Mouse (Mus musculus): ENCODE results near the gene Cytl1. TPM values are rescaled to one million over a fixed set of nuclear protein-coding genes. Genes with fewer than 3 reads are reported as not detected.

Cytl1 gene
- 0.16 TPM in 1 of 2 replicates, not detected in the other for polyA plus RNA-seq (2015; fragmentation: Nextera tagmentation; extraction: Ambion mirVana)

- Histone ChIP-seq H3K27me3 (0 out of 2 replicates have a peak, but pooled peaks cover 2% of the 10 kb centered on the region), H3K4me1 (replicated peaks) (0 out of 2 replicates have a peak, but pooled peaks cover 3% of the 10 kb centered on the region)
Observed at GRCm38 (mm10) chr5:37735224-37735623, at the start of gene Cytl1. Gene Cytl1 (plus strand): TSS chr5:37735519.

GRCm38 (mm10) chr5:37692759-37693158 lies 42.6 kb upstream of the Cytl1 start:
- no peak overlapping the region for H3K27ac ChIP-seq
- WGBS, result 89% methylated on average over 3 of the region's 3 CpGs
- H3K9me3 ChIP-seq, result no peaks in the 10 kb centered on the region
- H3K27me3 ChIP-seq, result no peaks in the 10 kb centered on the region
- no peak for ATAC-seq
- no peak overlapping the region for H3K9ac ChIP-seq (replicated peaks)
- H3K4me2 ChIP-seq (replicated peaks), result no peak overlapping the region
- H3K4me1 ChIP-seq (replicated peaks), result peaks cover 14% of the 10 kb centered on the region
- H3K4me3 ChIP-seq (replicated peaks), result no peak overlapping the region
- no peaks in the 10 kb centered on the region for H3K36me3 ChIP-seq

More at GRCm38 (mm10) chr5:37735224-37735623, at the start of gene Cytl1:
- no peak within 1 kb of the TSS for H3K9ac ChIP-seq (replicated peaks)
- no peak for ATAC-seq
- H3K4me3 ChIP-seq (replicated peaks), result no peak within 1 kb of the TSS
- H3K27ac ChIP-seq, result no peak within 1 kb of the TSS
- WGBS, result 45% methylated on average over 5 of the region's 5 CpGs
- H3K9me3 ChIP-seq, result 0 out of 2 replicates have a peak, but pooled peaks cover 4% of the 10 kb centered on the region
- no peak within 1 kb of the TSS for H3K4me2 ChIP-seq (replicated peaks)
- H3K36me3 ChIP-seq, result no peaks in the 10 kb centered on the region

GRCm38 (mm10) chr5:37695773-37696172 lies 39.5 kb upstream of the Cytl1 start:
- WGBS, result 14% methylated on average over 4 of the region's 4 CpGs
- H3K4me1 ChIP-seq (replicated peaks), result peaks cover 14% of the 10 kb centered on the region
- H3K4me3 ChIP-seq (replicated peaks), result no peak overlapping the region
- no peaks in the 10 kb centered on the region for H3K27me3 ChIP-seq
- ATAC-seq, result 0 out of 2 replicates have a peak, but pooled peaks have one; percentile 60
- H3K27ac ChIP-seq, result no peak overlapping the region
- H3K9ac ChIP-seq (replicated peaks), result no peak overlapping the region
- H3K36me3 ChIP-seq, result no peaks in the 10 kb centered on the region
- no peaks in the 10 kb centered on the region for H3K9me3 ChIP-seq
- H3K4me2 ChIP-seq (replicated peaks), result no peak overlapping the region

GRCm38 (mm10) chr5:37697286-37697685 lies 38.0 kb upstream of the Cytl1 start:
- Histone ChIP-seq H3K9me3 (no peaks in the 10 kb centered on the region), H3K27me3 (no peaks in the 10 kb centered on the region), H3K4me1 (replicated peaks) (peaks cover 14% of the 10 kb centered on the region), H3K9ac (replicated peaks) (no peak overlapping the region), H3K4me3 (replicated peaks) (no peak overlapping the region), H3K27ac (no peak overlapping the region), H3K36me3 (no peaks in the 10 kb centered on the region), H3K4me2 (replicated peaks) (no peak overlapping the region)
- WGBS, result 93% methylated on average over 7 of the region's 7 CpGs
- ATAC-seq, result no peak

- no peak overlapping the region for H3K27ac ChIP-seq
- H3K27me3 ChIP-seq, result no peaks in the 10 kb centered on the region
- H3K9me3 ChIP-seq, result no peaks in the 10 kb centered on the region
- no peaks in the 10 kb centered on the region for H3K36me3 ChIP-seq
- no peak overlapping the region for H3K4me3 ChIP-seq (replicated peaks)
- H3K4me1 ChIP-seq (replicated peaks), result peaks cover 14% of the 10 kb centered on the region
- 75% methylated on average over 12 of the region's 12 CpGs for WGBS
- no peak overlapping the region for H3K4me2 ChIP-seq (replicated peaks)
- no peak for ATAC-seq
- no peak overlapping the region for H3K9ac ChIP-seq (replicated peaks)
Observed at GRCm38 (mm10) chr5:37699757-37700156, 35.6 kb upstream of the Cytl1 start.

GRCm38 (mm10) chr5:37704962-37705361 lies 30.4 kb upstream of the Cytl1 start:
- no peak overlapping the region for H3K27ac ChIP-seq
- H3K4me3 ChIP-seq (replicated peaks), result no peak overlapping the region
- H3K9ac ChIP-seq (replicated peaks), result no peak overlapping the region
- H3K4me2 ChIP-seq (replicated peaks), result no peak overlapping the region
- H3K4me1 ChIP-seq (replicated peaks), result no peaks in the 10 kb centered on the region
- H3K9me3 ChIP-seq, result peaks cover 7% of the 10 kb centered on the region; the same call in 1 of the 2 replicates
- no peaks in the 10 kb centered on the region for H3K36me3 ChIP-seq
- WGBS, result 68% methylated on average over 2 of the region's 2 CpGs
- H3K27me3 ChIP-seq, result no peaks in the 10 kb centered on the region
- ATAC-seq, result peak; percentile 50; the same call in 1 of the 2 replicates

GRCm38 (mm10) chr5:37708124-37708523 lies 27.2 kb upstream of the Cytl1 start:
- no peak overlapping the region for H3K4me2 ChIP-seq (replicated peaks)
- peaks cover 7% of the 10 kb centered on the region; the same call in 1 of the 2 replicates for H3K9me3 ChIP-seq
- H3K27me3 ChIP-seq, result no peaks in the 10 kb centered on the region
- 65% methylated on average over 3 of the region's 3 CpGs for WGBS
- H3K4me3 ChIP-seq (replicated peaks), result no peak overlapping the region
- ATAC-seq, result no peak
- no peaks in the 10 kb centered on the region for H3K36me3 ChIP-seq
- H3K27ac ChIP-seq, result no peak overlapping the region
- H3K9ac ChIP-seq (replicated peaks), result no peak overlapping the region
- no peaks in the 10 kb centered on the region for H3K4me1 ChIP-seq (replicated peaks)

GRCm38 (mm10) chr5:37709257-37709904 lies 25.9 kb upstream of the Cytl1 start:
- Histone ChIP-seq H3K4me2 (replicated peaks) (no peak overlapping the region), H3K27ac (no peak overlapping the region), H3K27me3 (no peaks in the 10 kb centered on the region; the same call in 1 of the 2 replicates), H3K4me3 (replicated peaks) (no peak overlapping the region), H3K9me3 (peaks cover 7% of the 10 kb centered on the region; the same call in 1 of the 2 replicates), H3K9ac (replicated peaks) (no peak overlapping the region), H3K4me1 (replicated peaks) (0 out of 2 replicates have a peak, but pooled peaks cover 5% of the 10 kb centered on the region), H3K36me3 (no peaks in the 10 kb centered on the region)
- ATAC-seq, result no peak
- WGBS, result 89% methylated on average over 5 of the region's 5 CpGs

- peak within 1 kb of the TSS; percentile 67 for H3K4me2 ChIP-seq (replicated peaks)
- peak within 1 kb of the TSS; percentile 71 for H3K9ac ChIP-seq (replicated peaks)
- ATAC-seq, result peak; percentile 91
- H3K36me3 ChIP-seq, result no peaks in the 10 kb centered on the region
- H3K4me1 ChIP-seq (replicated peaks), result peaks cover 15% of the 10 kb centered on the region; the same call in 1 of the 2 replicates
- H3K4me3 ChIP-seq (replicated peaks), result peak within 1 kb of the TSS; percentile 55
- H3K9me3 ChIP-seq, result no peaks in the 10 kb centered on the region
- peak within 1 kb of the TSS; percentile 72 for H3K27ac ChIP-seq
- under 1% methylated on average over 40 of the region's 40 CpGs for WGBS
- peaks cover 28% of the 10 kb centered on the region for H3K27me3 ChIP-seq
Observed at GRCm38 (mm10) chr5:37716505-37717372, 18.6 kb upstream of the Cytl1 start, which contains the start of gene Stk32b. Gene Stk32b (minus strand): TSS chr5:37717171.

GRCm38 (mm10) chr5:37717384-37717963 lies 17.8 kb upstream of the Cytl1 start:
- no peaks in the 10 kb centered on the region for H3K9me3 ChIP-seq

GRCm38 (mm10) chr5:37720670-37721069 lies 14.6 kb upstream of the Cytl1 start:
- Histone ChIP-seq H3K4me2 (replicated peaks) (no peak overlapping the region), H3K27ac (no peak overlapping the region), H3K27me3 (peaks cover 21% of the 10 kb centered on the region), H3K9ac (replicated peaks) (no peak overlapping the region), H3K36me3 (no peaks in the 10 kb centered on the region), H3K4me1 (replicated peaks) (peaks cover 6% of the 10 kb centered on the region; the same call in 1 of the 2 replicates), H3K4me3 (replicated peaks) (no peak overlapping the region), H3K9me3 (no peaks in the 10 kb centered on the region)
- no peak for ATAC-seq
- 35% methylated on average over 6 of the region's 6 CpGs for WGBS

More at GRCm38 (mm10) chr5:37717384-37717963, 17.8 kb upstream of the Cytl1 start:
- Histone ChIP-seq H3K4me2 (replicated peaks) (peak overlapping the region; percentile 67), H3K36me3 (no peaks in the 10 kb centered on the region), H3K27me3 (peaks cover 28% of the 10 kb centered on the region), H3K27ac (peak overlapping the region; percentile 72), H3K9ac (replicated peaks) (peak overlapping the region; percentile 71), H3K4me1 (replicated peaks) (peaks cover 15% of the 10 kb centered on the region; the same call in 1 of the 2 replicates), H3K4me3 (replicated peaks) (peak overlapping the region; percentile 55)
- ATAC-seq, result peak; percentile 78
- WGBS, result under 1% methylated on average over 14 of the region's 14 CpGs

All from midbrain, embryonic 13.5 days (tissue).